Mouse (Mus musculus) embryonic facial prominence, embryonic 11.5 days (tissue): Measurements from ENCODE around the gene Olfr1441. TPM values are rescaled to one million over a fixed set of nuclear protein-coding genes. Genes with fewer than 3 reads are reported as not detected.

Experiments
- ATAC-seq: fragments of 200-750 bp; cut with Nextera tagmentation; replicated peaks from 2 replicates; pipeline ENCODE4 v1.8.0; 2017; ENCODE audit warnings: low read depth; ENCODE audit not compliant: insufficient number of reproducible peaks, low FRiP score, low TSS enrichment
- DNase-seq: peaks from one replicate; pipeline ENCODE4 v3.0.0-alpha.2; 2015; ENCODE audit warnings: low spot score
- H3K27ac ChIP-seq: fragments of 300-500 bp; sonication (generic); replicated peaks from 2 replicates; pipeline ENCODE4 v1.5.1; 2014; ENCODE audit warnings: mild to moderate bottlenecking, low read depth, low read length, control low read depth
- H3K27me3 ChIP-seq: fragments of 300-500 bp; sonication (generic); 2 replicates; pipeline ENCODE4 v1.6.1; 2014; ENCODE audit warnings: mild to moderate bottlenecking, low read length, moderate library complexity, mixed read lengths; ENCODE audit not compliant: control insufficient read depth, insufficient read depth
- H3K36me3 ChIP-seq: fragments of 300-500 bp; sonication (generic); replicated peaks from 2 replicates; pipeline ENCODE4 v1.6.1; 2014; ENCODE audit warnings: low read depth, mild to moderate bottlenecking, low read length, moderate library complexity, mixed read lengths; ENCODE audit not compliant: control insufficient read depth, insufficient read depth
- H3K4me1 ChIP-seq: fragments of 300-500 bp; sonication (generic); 2 replicates; pipeline ENCODE4 v1.6.1; 2014; ENCODE audit warnings: low read length, mixed read lengths; ENCODE audit not compliant: control insufficient read depth, insufficient read depth
- H3K4me2 ChIP-seq: fragments of 300-500 bp; sonication (generic); 2 replicates; pipeline ENCODE4 v1.6.1; 2014; ENCODE audit warnings: low read depth, mild to moderate bottlenecking, control low read depth, low read length, moderate library complexity
- H3K4me3 ChIP-seq: fragments of 300-500 bp; sonication (generic); 2 replicates; pipeline ENCODE4 v1.5.1; 2014; ENCODE audit warnings: low read depth, low read length, control low read depth
- H3K9ac ChIP-seq: fragments of 300-500 bp; sonication (generic); replicated peaks from 2 replicates; pipeline ENCODE4 v1.6.1; 2014; ENCODE audit warnings: mild to moderate bottlenecking, control low read depth, low read length
- H3K9me3 ChIP-seq: fragments of 300-500 bp; sonication (generic); replicated peaks from 2 replicates; pipeline ENCODE4 v1.6.1; 2016; ENCODE audit warnings: mild to moderate bottlenecking, low read length, inconsistent platforms, mixed read lengths; ENCODE audit not compliant: control insufficient read depth
- WGBS: fragments of 180-500 bp; shearing (Covaris S2); extraction: QIAGEN DNeasy Blood & Tissue Kit; methylation state at CpG from one replicate; pipeline ENCODE4 v1.1.7; 2014; 5-methylcytosine and 5-hydroxymethylcytosine counted together
- polyA plus RNA-seq: library from polyadenylated mRNA; unstranded; fragments of >200 nt; fragmentation: Nextera tagmentation; extraction: Ambion mirVana; gene quantifications from 2 replicates; pipeline ENCODE4 v1.2.1, GENCODE M21; 2014

The Olfr1441 gene
- polyA plus RNA-seq, 1 experiment from 2014 or later, result not detected

DNA sequence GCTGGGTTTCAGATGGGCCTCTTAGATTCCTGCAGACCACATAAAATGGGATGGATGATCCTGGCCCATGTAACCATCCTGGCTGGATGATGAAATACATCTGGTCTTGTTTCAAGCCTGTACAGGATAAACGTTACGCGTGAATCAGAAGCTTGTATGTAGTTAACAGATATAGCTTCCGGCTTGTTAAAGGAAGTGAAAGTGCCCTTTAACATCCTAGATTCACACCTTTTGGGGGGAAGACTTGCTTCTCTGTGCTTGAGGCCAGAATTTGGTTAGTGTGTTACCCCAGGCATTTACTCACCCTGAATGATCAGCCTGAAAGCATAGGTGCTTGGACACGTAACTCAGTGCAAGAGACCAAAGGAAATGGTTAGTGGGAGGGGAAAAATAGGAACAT lies 9.9 kb downstream of the Olfr1441 start:
- DNase-seq (no peak), ATAC-seq (no peak)
- H3K4me3 ChIP-seq, result no peak overlapping the region
- H3K9me3 ChIP-seq, result no peaks in the 10 kb centered on the region
- no peak overlapping the region for H3K9ac ChIP-seq
- H3K36me3 ChIP-seq, result no peaks in the 10 kb centered on the region
- 83% methylated on average over 5 of the region's 5 CpGs for WGBS
- no peak overlapping the region for H3K4me2 ChIP-seq
- no peak overlapping the region for H3K27ac ChIP-seq
- H3K4me1 ChIP-seq, result no peaks in the 10 kb centered on the region
- H3K27me3 ChIP-seq, result no peaks in the 10 kb centered on the region

DNA sequence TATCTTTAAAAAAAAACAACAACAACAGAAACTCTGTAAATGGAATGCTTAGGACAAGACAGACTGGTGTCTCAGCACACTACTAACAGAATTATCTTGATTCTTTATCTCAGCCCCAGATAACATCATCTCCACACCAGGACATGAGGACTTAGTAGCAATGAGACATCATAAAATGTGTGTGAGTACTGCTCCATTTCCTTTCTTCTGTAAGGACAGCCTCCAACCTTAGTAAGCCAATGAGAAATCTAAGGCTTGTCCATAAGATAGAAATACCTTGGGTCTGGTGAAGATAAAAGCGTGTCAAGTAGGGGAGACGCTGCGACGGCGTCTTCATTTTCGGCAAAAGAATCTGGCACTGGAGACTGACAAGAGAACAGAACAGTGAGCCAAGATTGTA lies 10.4 kb downstream of the Olfr1441 start, which contains the start of gene Pfpl:
Gene Pfpl, plus strand, starts transcription at position 301 of the 400 bp plus-strand sequence.
- Histone ChIP-seq H3K36me3 (no peaks in the 10 kb centered on the region), H3K9ac (no peak within 1 kb of the TSS), H3K4me1 (no peaks in the 10 kb centered on the region), H3K27ac (no peak within 1 kb of the TSS), H3K27me3 (no peaks in the 10 kb centered on the region), H3K4me3 (no peak within 1 kb of the TSS), H3K9me3 (no peaks in the 10 kb centered on the region), H3K4me2 (no peak within 1 kb of the TSS)
- WGBS, result 94% methylated on average over 6 of the region's 6 CpGs
- DNase-seq (no peak), ATAC-seq (no peak)

DNA sequence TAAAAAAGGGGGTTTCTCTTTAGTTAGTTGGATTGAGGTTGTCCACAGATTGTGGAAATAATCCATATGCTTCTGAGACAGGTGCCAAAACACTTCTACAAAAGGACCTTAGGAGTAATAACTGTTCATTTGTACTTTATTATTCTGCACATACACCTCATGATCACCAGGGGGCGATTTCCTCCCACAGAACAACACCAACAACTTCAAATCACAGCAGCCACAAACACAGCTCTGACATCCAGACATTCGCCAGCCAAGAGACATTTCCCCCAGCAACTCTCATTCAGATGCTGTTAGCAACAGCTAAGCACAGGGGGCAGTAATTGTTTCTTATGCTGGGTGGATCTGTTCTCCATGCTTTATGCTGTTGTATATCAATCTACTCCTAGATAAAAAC lies 15.8 kb downstream of the Olfr1441 start:
- no peak overlapping the region for H3K4me2 ChIP-seq
- no peak overlapping the region for H3K9ac ChIP-seq
- H3K9me3 ChIP-seq, result no peaks in the 10 kb centered on the region
- ATAC-seq (no peak; the same call in 1 of the 2 replicates), DNase-seq (peak; percentile 50)
- H3K27ac ChIP-seq, result no peak overlapping the region
- no peaks in the 10 kb centered on the region for H3K27me3 ChIP-seq
- no peaks in the 10 kb centered on the region for H3K36me3 ChIP-seq
- no peak overlapping the region for H3K4me3 ChIP-seq
- H3K4me1 ChIP-seq, result no peaks in the 10 kb centered on the region
- WGBS, result 11% methylated on average over 2 of the region's 2 CpGs

DNA sequence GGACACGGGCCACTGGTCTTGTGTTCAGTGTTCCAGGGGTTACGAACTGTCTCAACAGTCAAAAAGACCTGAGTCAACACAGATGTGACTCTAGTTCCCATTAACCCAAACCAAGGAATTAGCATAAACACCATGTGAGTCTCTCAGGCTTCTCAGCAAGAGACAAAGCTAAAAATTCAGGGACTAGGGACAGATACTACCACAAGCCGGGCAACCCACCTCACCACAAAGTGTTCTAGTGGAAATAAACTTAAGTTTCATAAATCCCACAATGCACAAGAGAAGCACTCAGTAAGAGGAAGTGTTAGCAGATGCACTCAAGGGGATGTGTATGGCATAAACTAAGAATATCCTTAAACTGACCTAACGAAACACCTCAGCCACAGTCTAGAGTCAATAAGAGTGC lies 17.8 kb downstream of the Olfr1441 start:
- Histone ChIP-seq H3K4me3 (no peak overlapping the region), H3K9me3 (no peaks in the 10 kb centered on the region), H3K36me3 (no peaks in the 10 kb centered on the region), H3K4me2 (no peak overlapping the region), H3K9ac (no peak overlapping the region), H3K4me1 (no peaks in the 10 kb centered on the region), H3K27ac (no peak overlapping the region), H3K27me3 (no peaks in the 10 kb centered on the region)
- ATAC-seq (no peak), DNase-seq (no peak)
- 85% methylated on average over 4 of the region's 4 CpGs for WGBS

DNA sequence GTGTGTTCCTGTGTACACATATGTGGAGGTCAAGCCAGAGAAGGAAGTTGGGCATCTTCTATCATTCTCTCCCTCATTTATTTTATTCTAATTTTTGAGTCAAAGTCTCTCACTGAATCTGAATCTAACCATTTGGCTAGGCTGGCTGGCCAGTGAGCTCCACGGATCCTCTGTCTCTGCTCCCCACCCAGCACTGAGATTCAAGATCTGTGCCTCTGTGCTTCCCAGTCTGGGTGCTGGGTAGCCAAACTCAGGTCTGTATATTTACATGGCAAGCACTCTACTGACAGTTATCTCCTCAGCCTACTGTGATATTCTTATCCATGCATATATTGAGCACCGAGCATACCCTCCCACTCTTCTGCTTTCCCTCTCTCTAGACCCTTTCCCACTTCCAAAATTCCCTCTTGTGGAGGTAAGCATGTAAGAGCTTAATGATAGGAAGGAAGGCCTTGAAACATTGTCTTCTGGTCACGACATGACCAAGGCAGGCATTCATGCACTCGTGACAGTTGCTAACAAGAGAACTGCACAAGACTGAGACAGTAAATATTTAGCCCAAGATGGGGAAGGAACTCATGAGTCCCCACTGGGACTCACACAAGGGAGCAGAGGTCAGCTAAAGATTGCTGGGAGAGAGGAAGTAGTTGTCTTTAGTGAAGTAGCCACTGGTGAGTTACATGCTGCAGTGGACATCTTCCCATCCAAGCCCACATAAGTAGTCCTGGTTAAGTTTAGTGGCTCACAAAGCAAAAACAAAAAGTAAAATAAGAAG lies 18.7 kb downstream of the Olfr1441 start:
- 78% methylated on average over 4 of the region's 4 CpGs for whole genome bisulfite sequencing
- H3K9ac ChIP-seq, result no peak overlapping the region

DNA sequence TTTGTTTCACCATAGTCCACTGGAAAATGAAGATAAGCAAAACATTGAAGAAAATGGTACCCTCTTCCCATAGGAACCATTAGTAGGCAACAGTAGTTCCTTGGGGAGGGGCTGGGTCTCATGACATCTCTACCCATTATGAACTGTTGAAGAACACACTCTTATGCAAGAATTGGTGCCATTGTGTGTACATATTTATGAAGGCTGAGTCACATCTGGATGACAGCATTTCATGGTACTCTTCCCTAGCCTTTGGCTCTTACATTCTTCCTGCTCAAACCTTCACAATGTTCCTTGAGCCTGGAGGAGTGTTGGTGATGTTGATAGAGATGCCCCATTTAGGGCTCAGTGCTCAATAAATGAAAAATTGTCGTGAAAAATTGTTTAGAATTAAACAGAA lies 22.3 kb downstream of the Olfr1441 start:
- Histone ChIP-seq H3K27ac (no peak overlapping the region), H3K9ac (no peak overlapping the region), H3K4me3 (no peak overlapping the region), H3K4me2 (no peak overlapping the region), H3K9me3 (no peaks in the 10 kb centered on the region), H3K36me3 (no peaks in the 10 kb centered on the region), H3K27me3 (no peaks in the 10 kb centered on the region), H3K4me1 (no peaks in the 10 kb centered on the region)
- 54% methylated on average over 1 of the region's 1 CpGs for whole genome bisulfite sequencing
- DNase-seq (no peak), ATAC-seq (no peak)

More for the DNA sequence above, 18.7 kb downstream of the Olfr1441 start:
- no peaks in the 10 kb centered on the region for H3K4me1 ChIP-seq
- H3K4me3 ChIP-seq, result no peak overlapping the region
- no peaks in the 10 kb centered on the region for H3K36me3 ChIP-seq
- H3K27me3 ChIP-seq, result no peaks in the 10 kb centered on the region
- DNase-seq (no peak), ATAC-seq (no peak)
- no peak overlapping the region for H3K4me2 ChIP-seq
- H3K27ac ChIP-seq, result no peak overlapping the region
- no peaks in the 10 kb centered on the region for H3K9me3 ChIP-seq

DNA sequence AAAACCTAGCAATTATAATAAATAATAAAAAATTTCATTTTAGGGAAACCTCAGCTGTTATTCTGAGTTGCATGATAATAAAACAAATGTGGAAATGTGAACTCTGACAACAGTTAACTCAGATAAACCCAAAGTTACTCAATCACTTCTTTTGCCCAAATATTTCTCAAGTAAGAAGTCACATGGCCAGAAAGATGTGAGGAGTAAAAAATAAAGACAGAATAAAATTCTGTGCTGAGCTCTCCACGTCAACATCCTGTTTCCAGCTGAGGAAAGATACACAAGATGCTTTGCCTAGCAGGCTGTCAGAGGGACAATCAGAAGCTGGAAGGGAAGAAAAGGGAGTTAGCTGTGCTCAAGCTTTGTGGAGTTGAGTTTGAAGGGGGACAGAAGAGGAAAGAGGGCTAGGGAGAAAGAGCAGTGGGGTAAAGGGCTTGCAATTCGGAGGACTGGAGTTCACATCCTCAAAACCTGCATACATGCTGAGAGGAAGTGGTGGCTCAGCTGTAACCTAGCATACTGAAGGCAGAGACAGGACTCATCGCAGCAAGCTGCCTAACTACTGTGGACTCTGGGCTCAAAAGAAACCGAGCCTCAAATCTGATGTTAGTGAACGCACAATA lies 23.0 kb downstream of the Olfr1441 start:
- H3K27me3 ChIP-seq, result no peaks in the 10 kb centered on the region
- no peak overlapping the region for H3K9ac ChIP-seq
- H3K4me3 ChIP-seq, result no peak overlapping the region
- WGBS, result 75% methylated on average over 5 of the region's 5 CpGs
- no peaks in the 10 kb centered on the region for H3K36me3 ChIP-seq
- no peaks in the 10 kb centered on the region for H3K4me1 ChIP-seq
- ATAC-seq, result no peak
- no peaks in the 10 kb centered on the region for H3K9me3 ChIP-seq
- no peak overlapping the region for H3K4me2 ChIP-seq
- no peak overlapping the region for H3K27ac ChIP-seq
- DNase-seq, result no peak

DNA sequence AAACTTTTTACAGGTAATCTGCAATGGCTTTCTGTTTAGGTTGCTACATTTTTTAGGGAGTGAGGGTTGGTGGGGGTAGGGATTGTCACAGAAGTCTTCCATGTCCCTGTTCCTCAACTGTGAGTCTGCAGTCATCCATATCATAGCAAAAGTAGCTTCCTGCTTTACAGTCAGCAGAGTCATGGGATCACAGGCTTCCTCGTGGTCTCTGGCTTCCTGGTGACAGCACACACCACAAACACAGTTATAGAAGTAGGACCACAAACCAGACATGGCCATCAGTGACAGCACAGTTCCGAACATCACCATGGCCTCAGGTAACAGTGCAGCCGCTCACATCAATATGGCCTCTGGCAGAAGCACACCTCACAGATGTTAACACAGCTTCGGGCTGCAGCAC lies 25.3 kb downstream of the Olfr1441 start:
- ATAC-seq, result no peak
- WGBS, result 78% methylated on average over 4 of the region's 4 CpGs

More for the DNA sequence above, 25.3 kb downstream of the Olfr1441 start:
- no peak for DNase-seq
- H3K4me2 ChIP-seq, result no peak overlapping the region
- no peaks in the 10 kb centered on the region for H3K27me3 ChIP-seq
- no peak overlapping the region for H3K27ac ChIP-seq
- no peak overlapping the region for H3K9ac ChIP-seq
- no peaks in the 10 kb centered on the region for H3K4me1 ChIP-seq
- no peak overlapping the region for H3K4me3 ChIP-seq
- no peaks in the 10 kb centered on the region for H3K36me3 ChIP-seq
- no peaks in the 10 kb centered on the region for H3K9me3 ChIP-seq
